Mouse (Mus musculus) heart, adult 18-20 months (tissue): Measurements from ENCODE around the gene Tex48. TPM values are rescaled to one million over a fixed set of nuclear protein-coding genes. Genes with fewer than 3 reads are reported as not detected.

Source experiments
- DNase-seq, 2 experiments: peaks; one replicate each; pipeline ENCODE4 v3.0.0; 2021 to 2022; ENCODE audit warnings: mixed read lengths in 1 of 2
- total RNA-seq, 2 experiments: library from RNA; stranded (reverse); gene quantifications; 2 replicates each; pipeline ENCODE4 v1.2.3; 2021

The Tex48 gene
- total RNA-seq, 2 experiments from 2014 or later: not detected

DNA sequence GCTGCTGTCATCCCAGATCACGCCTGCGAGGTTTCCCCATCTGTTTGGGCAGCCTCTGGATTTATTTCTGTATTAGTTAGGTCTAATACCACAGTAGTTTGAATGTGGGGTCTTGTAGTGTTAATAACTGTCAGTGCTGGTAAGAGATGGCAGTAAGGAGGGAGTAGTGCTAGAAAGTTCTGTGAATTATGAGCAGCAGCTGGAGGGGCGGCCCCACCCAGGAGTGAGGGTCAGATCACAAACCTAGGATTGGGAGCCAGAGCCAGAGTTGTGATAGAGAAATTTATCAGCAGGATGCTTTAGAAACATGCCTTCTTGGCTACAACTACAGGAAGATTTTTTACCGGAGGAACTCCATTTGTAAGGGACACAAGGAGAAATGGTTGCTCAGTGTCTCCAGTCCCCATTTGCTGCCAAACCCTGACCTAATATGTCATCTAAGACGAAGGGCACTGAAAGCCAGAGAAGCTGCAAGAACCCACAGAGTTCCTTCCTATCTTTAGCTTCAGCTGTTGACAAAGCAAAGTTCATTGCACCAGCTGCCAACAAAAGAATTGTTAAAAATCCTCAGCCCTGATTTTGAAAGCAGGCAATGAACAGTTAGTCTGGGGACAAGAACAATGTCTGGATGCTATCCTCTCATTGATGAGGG lies 27.6 kb downstream of the Tex48 start:
- DNase-seq: peak; percentile 49 to 62

GRCm38 (mm10) chr4:63590538-63590937 lies 31.7 kb downstream of the Tex48 start:
- DNase-seq: no peak

DNA sequence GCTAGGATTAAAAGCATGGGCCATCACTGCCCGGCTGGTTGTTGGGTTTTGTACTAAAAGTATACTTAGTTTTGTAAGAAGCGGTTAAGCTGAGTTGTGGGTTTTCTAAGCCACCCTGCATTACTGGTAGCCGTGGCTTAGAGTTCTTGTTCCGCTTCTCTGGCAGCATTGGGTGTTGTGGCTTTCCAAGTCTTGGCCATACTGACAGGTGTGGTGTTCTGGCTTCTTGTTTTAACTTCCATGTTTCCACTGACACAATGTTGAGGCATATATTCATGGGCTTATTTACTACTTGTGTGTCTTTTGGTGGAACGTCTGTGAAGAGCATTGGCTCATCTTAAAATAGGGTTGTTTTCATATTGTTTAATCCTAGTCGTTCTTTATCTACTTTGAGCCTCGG lies 32.2 kb downstream of the Tex48 start:
- DNase-seq: no peak

- no peak for DNase-seq
These were observed 36.0 kb downstream of the Tex48 start for GRCm38 (mm10) chr4:63586240-63586639.

- DNase-seq: no peak
These were observed 37.0 kb downstream of the Tex48 start for GRCm38 (mm10) chr4:63585216-63585615.

GRCm38 (mm10) chr4:63582580-63582979 lies 39.6 kb downstream of the Tex48 start:
- DNase-seq: no peak

- no peak for DNase-seq
These were observed 42.1 kb downstream of the Tex48 start for GRCm38 (mm10) chr4:63580078-63580477.

DNA sequence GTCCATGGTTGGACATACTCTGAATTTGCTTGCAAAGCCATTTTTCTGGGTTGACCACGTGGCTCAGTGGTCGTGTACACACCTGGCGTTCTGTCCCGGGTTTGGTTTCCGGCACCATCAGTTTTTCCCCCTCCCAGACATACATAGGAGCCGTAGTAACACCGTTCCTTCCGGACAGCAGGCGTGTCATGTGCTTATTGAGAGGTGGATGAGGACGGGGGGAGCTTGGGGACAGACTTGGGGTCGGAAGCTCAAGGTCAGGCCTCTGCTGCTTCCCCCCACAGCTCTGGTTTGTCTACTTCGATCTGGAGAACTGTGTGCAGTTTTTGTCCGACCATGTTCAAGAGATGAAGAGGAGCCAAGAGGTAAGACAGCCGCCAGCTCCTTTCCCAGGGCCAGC lies 42.6 kb downstream of the Tex48 start:
- no peak for DNase-seq

DNA sequence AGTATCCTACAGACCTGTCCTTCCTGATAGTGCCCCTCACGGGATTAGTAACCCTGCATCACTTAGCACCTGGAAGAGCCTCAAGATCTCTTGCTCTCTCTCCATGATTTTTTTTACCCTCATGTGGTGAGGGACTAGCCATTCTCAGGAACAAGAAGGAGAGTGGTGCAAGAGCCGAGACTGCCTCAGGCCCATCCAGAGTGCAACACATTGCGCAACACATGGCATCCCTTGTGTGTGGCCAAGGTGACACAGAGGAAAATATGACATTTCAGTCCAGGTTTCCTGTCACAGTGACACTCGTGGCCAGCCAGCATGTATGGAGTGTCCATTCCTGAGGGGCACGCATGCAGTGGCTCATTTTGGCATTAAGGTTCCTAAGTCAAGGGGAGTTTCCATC lies 49.6 kb downstream of the Tex48 start:
- DNase-seq: no peak

DNA sequence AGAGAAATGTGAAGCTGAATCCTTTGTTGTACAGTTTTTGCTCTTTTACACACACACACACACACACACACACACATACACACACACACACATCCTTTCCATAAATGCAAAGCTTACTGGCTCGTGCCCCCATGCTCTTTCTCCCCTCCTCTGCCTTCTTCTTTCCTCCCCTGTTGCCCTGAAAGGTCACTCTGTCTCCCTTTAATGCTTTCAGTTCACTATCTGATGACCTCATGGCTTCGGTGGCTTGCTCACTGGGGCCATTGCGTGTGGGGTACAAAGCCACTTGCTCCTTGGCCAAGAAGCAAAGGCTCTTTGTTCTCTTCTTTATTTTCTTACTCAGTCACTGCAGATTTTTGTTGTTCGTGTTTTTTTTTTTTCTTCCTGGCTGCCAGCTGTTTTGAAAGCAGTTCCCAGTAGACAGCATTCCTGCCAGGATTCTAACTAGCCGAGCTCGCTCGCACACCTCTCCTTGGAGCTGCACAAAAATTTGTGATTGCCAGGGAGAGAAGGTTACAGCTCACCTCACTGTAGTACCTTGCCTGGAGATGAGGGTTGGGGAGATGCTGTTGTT lies 51.9 kb downstream of the Tex48 start:
- DNase-seq: no peak

GRCm38 (mm10) chr4:63569322-63569721 lies 52.9 kb downstream of the Tex48 start:
- DNase-seq: no peak

GRCm38 (mm10) chr4:63567712-63568390 lies 54.4 kb downstream of the Tex48 start:
- no peak for DNase-seq

- no peak for DNase-seq
These were observed 59.5 kb downstream of the Tex48 start for GRCm38 (mm10) chr4:63562742-63563141.

DNA sequence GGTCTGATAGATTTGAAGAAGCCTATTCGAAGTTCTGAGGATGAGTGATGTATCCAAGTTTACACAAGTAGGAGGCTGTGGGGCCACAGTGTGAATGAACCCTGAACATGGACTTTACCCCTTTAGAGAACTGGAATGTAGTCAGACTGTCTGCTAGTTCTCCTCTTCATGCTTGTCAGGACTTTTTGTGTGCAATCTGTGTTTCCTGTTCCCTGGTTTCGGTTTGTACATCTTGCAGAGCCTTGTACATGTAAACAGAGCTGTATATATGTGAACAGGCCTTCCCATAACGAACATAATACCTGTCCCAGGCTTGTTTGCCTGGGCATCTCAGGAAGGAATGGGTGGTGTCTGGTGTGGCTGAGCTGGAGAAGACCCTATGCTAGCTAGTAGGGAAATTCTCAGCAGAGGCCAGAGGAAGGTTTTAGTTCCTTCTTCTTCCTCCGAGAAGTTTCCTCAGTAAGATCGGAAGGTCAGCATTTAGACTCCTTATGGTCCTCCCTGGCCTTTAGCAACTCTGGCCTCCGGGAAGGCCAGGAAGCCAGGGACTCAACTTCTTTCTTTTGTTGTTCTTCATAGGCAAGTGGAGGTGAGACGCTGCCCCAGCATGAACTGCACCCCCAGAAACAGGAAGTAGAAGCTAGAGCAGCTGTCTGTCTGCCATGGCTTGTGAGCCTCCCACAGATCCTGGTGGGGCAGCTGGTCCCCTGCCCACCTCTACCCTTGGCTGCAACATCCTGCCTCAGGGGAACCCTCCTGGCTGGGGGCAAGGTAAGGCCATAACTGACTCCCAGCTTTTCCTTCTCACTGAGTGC lies 60.2 kb downstream of the Tex48 start:
- DNase-seq: peak in 1 of 2 experiments; percentile 49

DNA sequence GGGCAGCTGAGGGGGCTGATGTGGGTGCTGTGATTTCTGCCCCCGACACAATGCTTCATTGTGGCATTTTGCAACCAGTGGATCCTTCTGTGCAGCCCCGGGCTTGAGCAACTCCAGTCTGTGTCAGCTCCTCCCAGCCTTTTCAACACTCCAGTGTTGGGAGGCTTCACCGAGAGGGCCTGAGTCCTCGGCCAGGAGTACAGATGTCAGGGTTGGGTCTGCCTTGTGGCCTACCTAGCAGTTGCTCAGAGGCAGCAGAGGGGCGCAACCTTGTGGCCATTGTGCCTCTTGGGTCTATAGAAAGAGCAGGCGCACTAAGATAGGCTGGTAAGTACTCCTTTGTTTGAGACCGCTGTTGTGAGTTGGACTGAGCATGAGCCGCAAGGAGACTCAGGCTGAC lies 62.1 kb downstream of the Tex48 start:
- peak in 1 of 2 experiments; percentile 33 for DNase-seq

DNA sequence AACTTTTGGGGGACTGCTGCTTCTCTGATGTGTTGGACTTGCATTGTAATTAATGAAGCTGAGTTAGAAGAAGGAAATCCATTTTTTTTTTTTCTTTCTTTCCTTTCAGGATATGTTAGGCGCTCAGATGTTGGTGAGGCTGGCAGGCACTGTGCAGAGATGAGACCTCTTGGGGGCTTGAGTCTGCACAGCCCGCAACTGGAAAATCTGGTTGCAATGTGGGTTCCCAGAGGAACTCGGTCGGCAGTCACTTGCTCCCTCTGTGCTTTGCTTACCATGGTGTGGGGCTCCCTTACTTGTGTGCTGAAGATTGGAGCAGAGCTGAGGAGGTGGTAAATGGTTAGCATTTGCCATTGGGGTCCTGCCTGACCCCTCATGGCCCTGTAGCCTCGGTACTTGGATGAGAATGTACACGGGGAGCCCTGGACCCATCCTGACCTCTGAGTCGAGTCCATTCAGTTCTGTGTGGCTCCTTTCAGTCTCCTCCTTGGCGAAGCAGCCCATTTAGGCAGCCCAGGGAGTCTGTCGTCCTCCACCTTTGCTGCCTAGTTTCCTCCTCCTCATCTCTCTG lies 63.0 kb downstream of the Tex48 start:
- DNase-seq: peak in 1 of 2 experiments; percentile 39

DNA sequence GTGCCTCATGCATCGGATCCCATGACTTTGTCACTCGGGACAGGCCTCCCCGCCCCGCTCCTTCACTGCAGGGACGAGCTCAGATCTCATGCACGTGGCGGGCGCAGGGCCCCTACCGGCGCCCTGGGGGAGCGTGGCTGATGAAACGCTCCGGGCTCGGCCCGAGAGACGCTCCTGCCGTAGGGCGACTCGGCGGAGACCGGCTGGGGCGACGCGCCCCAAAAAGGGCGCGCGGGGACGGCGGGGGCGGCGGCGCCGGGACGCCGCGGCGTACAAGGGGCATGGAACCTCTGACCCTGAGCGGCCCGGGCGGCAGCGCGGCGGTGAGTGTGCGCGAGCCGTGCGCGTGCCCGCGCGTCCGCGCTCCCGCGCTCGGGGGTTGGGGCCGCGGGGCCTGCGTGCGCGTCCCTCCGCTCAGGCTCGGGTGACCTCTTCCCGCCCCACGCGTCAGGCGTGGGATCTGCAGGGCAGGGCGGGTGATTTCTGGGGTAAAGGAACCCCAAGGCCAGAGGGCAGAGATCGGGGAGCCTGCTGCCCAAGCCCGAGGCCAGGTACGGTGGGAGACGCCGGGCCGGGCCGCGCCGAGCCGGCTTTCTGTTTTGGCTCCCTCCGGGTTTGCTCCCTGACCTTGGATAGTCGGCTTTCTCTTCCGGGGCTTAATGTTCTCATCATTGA lies 63.7 kb downstream of the Tex48 start, which contains the start of gene Tmem268:
Gene Tmem268, plus strand, starts transcription at position 375 of the 675 bp plus-strand sequence.
- peak; percentile 86 for DNase-seq

DNA sequence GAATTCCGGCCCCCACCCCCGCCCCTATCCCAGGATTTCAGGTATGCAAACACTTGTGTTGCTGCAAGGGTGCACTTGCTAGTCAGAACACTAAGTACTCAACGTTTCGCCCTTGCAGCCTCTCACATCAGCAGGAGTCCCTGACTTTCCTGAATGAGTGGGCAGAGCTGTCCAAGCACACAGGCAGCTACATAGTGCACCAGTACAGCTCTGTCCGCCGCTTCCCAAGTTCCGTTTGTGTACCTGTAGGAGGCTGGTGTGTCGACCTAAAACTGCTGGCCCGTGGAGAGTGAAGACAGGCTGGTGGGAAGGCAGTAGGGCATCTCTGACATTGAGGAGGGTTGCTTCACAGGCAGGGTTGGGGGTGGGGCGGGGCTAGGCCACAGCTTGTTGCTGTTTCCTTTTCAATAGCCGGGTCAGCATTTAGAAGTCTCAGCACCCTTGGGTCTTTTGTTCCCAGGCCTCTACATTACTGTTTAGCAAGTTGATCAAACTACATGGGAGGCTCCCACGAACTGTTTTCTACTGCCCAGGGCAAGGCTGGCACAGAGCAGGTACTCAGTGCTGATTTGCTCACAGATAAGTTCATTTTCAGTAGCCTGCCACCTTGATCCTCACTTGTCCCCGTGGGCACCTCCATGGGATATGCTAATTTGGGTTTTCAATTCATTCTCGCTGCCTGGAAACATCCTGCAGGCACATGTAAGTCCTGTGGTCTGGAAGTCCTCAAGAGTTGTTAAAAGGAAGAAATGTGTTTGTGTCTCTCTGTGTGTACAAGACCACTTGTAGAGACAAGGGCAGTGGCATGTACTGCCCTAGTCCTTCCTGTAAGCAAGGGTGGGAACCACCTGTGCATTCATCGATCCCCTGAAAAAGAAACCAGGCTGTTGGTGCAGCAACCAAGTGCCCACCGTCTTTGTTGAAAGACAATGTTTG lies 64.8 kb downstream of the Tex48 start:
- DNase-seq: no peak
